Mouse (Mus musculus) R1 (cell line): ENCODE data around the gene Ube2a.

Source experiments
- DNase-seq: peaks from one replicate; pipeline ENCODE4 v3.0.0-alpha.2; 2018; ENCODE audit warnings: low read depth, low spot score

The Ube2a gene

DNA sequence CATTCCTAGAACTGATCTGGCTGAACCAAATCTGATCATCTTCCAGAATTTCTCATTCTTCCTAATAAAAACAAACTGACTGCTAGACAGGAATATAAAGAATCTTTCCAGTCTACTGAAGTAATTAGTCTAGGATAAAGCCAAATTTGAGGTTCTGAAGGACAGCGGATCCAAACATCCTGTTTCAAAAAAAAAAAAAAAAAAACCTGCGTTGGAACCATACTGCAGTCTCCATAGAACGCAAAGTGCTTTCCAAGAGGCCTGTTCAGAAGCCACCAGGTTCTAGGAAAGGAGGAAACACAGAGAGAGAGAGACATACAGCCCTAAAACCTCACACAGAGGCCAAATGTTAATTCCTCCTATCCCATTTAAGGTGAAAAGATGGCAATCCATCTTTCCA is 28.0 kb downstream of the Ube2a start:
- no peak for DNase-seq

DNA sequence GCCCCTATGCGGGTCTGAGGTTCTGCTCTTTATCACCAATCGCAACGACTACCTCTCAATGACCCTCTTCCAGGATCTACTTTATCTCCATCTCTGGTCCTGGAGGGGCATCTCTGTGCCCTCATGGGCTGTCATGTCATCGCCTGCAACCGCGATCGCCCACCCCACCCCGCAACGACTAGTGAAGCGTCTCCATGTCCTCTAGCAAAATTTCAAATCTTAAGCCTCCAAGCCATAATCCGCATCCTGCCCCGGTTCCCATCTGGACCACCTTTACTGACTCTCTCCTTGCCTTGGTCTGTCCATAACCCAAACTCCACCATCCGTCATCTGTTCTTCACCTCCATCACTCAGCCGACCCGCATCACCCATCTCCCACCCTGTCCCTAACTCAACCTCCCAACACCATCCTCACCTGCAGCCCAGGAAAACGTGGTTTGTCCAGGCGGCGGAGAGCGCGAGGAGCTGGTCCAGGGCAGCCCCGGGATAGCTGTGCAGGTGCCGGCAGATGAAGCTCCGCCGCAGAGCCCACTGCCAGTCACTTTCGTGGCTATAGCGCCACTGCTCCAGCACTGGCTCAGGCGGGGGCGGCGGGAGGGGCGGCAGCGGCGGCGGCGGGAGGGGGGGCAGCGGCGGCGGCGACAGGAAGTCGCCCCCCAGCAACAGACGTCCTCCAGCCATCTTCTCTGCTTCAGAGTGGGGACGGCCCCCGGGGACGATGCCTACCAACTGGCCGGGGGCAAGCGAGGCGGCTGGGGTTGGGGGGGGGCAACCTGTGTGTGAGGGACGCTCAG is 28.8 kb downstream of the Ube2a start, which contains the start of gene Nkrf:
Gene Nkrf (minus strand): TSS at position 579 of the 794 bp plus-strand sequence.
- peak; percentile 18 for DNase-seq

DNA sequence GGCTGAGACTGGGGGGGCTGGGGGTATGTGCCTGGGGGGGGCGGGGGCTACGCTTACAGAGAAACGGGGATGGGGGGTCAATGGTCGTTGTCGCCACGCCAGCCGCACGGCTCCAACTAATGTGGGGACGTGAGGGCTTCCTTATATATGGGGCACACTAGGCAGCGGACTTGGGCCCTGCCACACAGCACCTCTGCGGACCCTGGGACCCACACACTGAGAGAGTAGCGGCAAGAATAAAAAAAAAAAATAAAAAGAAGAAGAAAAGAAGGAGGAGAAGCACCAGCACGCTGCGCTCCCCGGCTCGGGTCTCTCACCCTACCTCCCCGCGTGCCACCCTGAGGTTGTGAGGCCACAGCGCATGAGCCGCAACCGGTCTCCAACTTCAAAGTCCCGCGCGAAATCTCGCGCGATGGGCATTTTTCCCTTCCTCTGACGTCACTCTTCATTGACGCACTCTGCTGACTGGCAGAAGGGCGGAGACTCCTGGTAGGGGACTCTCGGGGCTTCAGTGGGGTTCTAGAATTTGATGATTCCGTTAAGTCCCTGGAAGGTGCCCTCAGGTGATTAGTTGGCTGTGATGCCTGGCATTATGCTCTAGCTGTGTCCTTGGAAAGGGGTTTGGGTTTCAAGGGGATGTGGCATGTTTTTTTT is 29.5 kb downstream of the Ube2a start:
- peak; percentile 91 for DNase-seq

DNA sequence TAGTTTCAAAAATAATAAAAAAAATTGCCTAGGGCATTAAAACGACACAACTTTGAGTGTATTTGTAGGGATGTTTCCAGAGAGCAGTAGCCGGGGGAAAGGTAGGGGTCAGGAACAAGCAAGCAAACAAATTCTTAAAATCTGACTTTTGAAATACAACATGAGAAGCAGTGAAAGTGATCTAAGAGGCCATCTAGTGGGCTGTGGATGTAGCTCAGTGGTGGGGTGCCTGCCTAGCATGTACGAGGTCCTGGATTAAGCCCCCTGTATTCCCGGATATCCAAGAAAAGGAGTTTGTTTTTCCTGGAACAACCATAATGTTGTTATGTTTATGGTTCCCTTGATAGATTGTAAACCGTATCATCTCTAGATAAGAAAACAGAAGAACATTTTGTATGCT is 32.8 kb downstream of the Ube2a start:
- no peak for DNase-seq

DNA sequence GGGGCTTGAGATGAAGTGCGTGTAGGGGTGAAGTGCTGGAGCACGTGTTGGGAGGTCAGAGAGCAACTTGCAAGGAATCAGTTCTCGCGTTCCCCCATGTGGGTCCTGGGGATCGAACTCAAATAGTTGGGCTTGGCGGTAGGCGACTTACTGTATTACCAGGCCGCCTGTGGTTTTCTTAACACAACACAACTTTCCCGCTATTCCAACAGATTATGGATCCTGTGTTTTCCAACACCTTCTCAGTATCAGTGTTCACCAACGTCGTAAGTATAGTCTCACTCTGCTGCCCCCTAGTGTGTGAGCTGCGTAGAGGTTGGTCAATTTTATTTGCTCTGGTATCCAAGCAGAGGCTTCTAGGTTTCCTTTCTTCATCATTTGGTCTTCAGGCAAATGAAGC is 37.6 kb downstream of the Ube2a start:
- peak; percentile 67 for DNase-seq

DNA sequence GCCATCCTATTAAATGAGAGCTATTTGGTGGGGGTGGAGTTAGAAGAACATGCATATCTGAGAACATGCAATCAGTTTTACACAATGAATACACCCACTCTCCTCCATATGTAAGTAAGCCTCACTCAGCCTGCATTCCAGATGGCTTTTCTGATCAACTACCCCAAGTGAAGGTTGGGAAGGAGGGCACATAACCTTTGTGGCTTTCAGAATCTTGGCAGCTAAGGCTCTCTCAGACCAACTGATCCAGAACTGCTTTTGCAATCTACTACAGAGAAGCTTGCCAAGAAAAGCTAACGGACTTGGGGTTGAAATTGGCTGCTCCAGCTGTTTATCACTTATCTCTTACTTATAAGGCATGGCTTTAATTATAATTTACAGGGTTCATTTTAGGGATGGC is 44.0 kb downstream of the Ube2a start:
- DNase-seq, result no peak

DNA sequence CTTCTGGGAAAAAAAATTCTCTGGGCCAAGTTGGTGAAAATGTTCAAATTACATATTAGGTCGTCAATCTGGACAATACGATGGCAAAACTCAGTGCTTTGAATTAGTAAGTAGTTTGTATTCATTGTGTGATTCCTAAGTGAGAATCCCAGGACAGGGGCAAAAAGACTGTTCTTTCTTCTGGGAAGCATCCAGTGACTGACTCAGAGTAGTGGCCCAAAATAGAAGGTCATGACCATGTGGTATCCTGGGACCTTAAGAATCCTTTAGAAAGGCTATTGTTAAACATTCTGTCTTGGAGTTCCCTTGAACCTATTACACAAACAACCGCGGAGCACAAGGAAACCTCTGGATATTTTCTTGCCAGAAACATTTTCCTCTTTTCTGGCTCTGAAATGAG is 47.6 kb downstream of the Ube2a start:
- DNase-seq, result no peak

DNA sequence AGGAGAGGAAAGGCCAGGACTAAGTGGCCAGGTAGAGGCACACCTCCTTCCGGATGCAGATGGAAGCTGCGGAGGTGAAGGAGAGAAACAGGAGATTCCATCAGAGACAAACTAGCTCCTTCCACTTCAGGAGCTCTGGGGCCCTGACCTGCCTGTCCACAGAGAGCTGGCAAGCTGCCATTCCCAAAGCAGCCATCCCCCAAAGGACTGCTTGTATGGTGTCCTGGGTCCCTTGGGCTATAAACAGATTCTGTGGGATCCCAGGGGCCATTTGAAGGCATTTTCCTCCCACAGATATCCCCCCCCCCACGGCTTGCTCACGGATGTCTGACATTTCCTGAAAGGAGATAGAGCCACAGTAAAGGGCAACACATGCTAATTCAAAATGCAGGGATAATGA is 55.1 kb downstream of the Ube2a start:
- DNase-seq, result no peak

DNA sequence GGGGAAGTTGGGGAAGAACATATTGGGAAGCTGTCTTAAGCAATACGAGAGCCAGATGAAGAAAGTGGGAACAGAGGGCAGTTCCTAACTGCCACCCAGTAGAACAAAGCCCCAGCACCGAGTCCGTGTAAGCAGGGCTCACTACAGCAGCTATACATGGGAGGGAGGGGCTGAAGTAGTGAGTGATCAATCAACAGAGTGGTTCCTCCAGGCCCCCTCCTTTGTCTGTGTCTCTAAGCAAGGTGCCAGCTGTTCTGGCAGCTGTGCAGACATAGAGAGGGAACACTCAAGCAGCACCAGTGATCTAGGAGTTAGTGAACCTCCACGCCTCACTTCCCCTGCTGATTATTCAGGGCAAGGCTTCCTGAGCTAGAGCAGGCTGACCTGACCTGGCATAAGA is 56.0 kb downstream of the Ube2a start:
- DNase-seq, result peak; percentile 11

DNA sequence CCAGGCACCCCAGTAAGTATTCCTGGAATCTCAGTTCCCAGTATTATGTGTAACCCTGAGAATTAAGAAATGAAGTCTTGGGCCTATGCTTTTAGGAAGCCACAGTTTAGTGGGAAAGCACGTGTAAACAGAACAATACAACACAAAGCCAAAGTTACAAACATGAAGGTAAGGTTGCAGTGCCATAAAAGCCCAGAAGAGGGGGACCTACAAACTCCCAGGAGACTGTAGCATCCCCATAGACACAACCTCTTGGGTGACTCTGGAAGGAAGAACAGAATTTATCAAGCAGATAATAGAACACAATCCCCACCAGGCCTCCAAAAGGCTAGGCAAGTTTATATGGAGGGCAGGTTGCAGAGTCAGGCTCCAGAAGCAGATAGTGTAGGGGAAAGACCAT is 56.9 kb downstream of the Ube2a start:
- DNase-seq, result peak; percentile 44
